Comparison of ENCODE assay signal across 10 mouse cellular contexts in the genomic region with DNA sequence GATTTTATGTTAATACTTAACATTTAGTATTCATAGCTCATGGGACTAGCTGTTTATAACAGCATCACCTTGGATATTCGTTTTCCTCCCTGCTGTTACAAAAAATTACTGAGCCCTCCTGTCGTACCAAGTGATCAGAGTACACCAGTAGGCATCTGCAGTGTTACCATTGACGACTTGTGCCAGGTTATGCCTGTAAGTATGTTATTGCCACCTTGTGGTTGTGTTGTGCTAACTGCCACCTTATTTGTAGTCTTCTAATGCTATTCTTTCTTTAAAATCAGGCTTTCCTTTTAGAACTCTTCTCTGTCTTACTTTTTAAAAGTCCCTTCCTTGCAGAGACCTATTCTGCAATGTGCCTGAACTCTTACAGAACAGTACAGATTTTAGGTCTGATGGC. TPM values are rescaled to one million over a fixed set of nuclear protein-coding genes. Genes with fewer than 3 reads are reported as not detected.
DNase-seq lines count a peak whose midpoint lies in the region; ATAC-seq and TF ChIP-seq lines count a peak whose summit lies in the region.
"Had no signal": no experiment of that assay in that cellular context is flagged by ENCODE, and none has a peak within 500 bp of the region (broad histone marks: within the 10 kb centered on the region; RNA-seq: fewer than 3 reads in every experiment).

No protein-coding gene starts in this region.

- no peak overlapping the region for H3K4me3 ChIP-seq in heart, postnatal 0 days (ENCODE audit: low read depth, low read length)
- no peak overlapping the region for H3K4me3 ChIP-seq in stomach, postnatal 0 days (ENCODE audit: low read depth, low read length)

- TF ChIP-seq EP300 in heart, postnatal 0 days (IDR thresholded peaks at IDR 0.05; ENCODE audit: low read depth) = no peak
- TF ChIP-seq EP300 in stomach, postnatal 0 days (optimal IDR thresholded peaks at IDR 0.05) = no peak

- no peaks in the 10 kb centered on the region for H3K9me3 ChIP-seq in heart, postnatal 0 days (replicated peaks; ENCODE audit: control insufficient read depth, low read length)
- no peaks in the 10 kb centered on the region for H3K9me3 ChIP-seq in stomach, postnatal 0 days (ENCODE audit: control insufficient read depth, low read length)

- no peak overlapping the region for H3K4me2 ChIP-seq in heart, postnatal 0 days (ENCODE audit: low read depth, low read length)
- H3K4me2 ChIP-seq in stomach, postnatal 0 days (replicated peaks; ENCODE audit: low read depth) = no peak overlapping the region

- ATAC-seq in heart, postnatal 0 days (ENCODE audit: insufficient read depth, low read depth) = no peak
- ATAC-seq in stomach, postnatal 0 days (ENCODE audit: low FRiP score, low TSS enrichment) = no peak

- H3K4me1 ChIP-seq in heart, postnatal 0 days (ENCODE audit: control insufficient read depth, insufficient read depth) = no peaks in the 10 kb centered on the region
- H3K4me1 ChIP-seq in stomach, postnatal 0 days (replicated peaks; ENCODE audit: control insufficient read depth, insufficient read depth) = no peaks in the 10 kb centered on the region

- 46% methylated on average over 3 of the region's 3 CpGs for WGBS in heart, postnatal 0 days
- WGBS in stomach, postnatal 0 days = 50% methylated on average over 3 of the region's 3 CpGs

- H3K27ac ChIP-seq in heart, postnatal 0 days (ENCODE audit: low read depth) = no peak overlapping the region
- no peak overlapping the region for H3K27ac ChIP-seq in stomach, postnatal 0 days (replicated peaks)
- H3K27ac ChIP-seq: macrophage had no signal

- DNase-seq in heart, postnatal 0 days (ENCODE audit: low spot score) = no peak
- no peak for DNase-seq in heart, postnatal 4 days
- DNase-seq in lung, postnatal 36 days = peak; percentile 24
- no peak for DNase-seq in lung, postnatal 25 days (ENCODE audit: low spot score)
- peak; percentile 6 for DNase-seq in R1 (ENCODE audit: low read depth, low spot score)
- DNase-seq in stomach, postnatal 0 days (ENCODE audit: low spot score) = no peak
- DNase-seq in embryo, embryonic 11 days = no peak
- DNase-seq: gastrocnemius, postnatal 10 days; kidney, postnatal 10 days had no signal

- no peaks in the 10 kb centered on the region for H3K27me3 ChIP-seq in heart, postnatal 0 days (ENCODE audit: control insufficient read depth, insufficient read depth, low read length)
- no peaks in the 10 kb centered on the region for H3K27me3 ChIP-seq in stomach, postnatal 0 days (ENCODE audit: control insufficient read depth, insufficient read depth, low read length)

- TF ChIP-seq CTCF in heart, postnatal 0 days (IDR thresholded peaks at IDR 0.05; ENCODE audit: low read depth) = peak; percentile 58
- peak; percentile 72 for TF ChIP-seq CTCF in stomach, postnatal 0 days (IDR thresholded peaks at IDR 0.05; ENCODE audit: low read depth)

- H3K36me3 ChIP-seq in heart, postnatal 0 days (replicated peaks; ENCODE audit: control insufficient read depth, insufficient read depth, low read length) = peaks cover 6% of the 10 kb centered on the region
- H3K36me3 ChIP-seq in stomach, postnatal 0 days (ENCODE audit: control insufficient read depth, insufficient read depth, low read length) = no peaks in the 10 kb centered on the region

- no peak overlapping the region for H3K9ac ChIP-seq in heart, postnatal 0 days (replicated peaks; ENCODE audit: low read depth, low read length)
- H3K9ac ChIP-seq in stomach, postnatal 0 days (ENCODE audit: low read length) = no peak overlapping the region

RNA-seq across cellular contexts. Expression of a gene that starts 54.8 kb away (rescaled TPM):
- total RNA-seq in heart, postnatal 0 days (2014; rRNA removed; ENCODE audit: low replicate concordance) = 3.9 and 5.3 TPM in 2 replicates
- polyA plus RNA-seq in heart, postnatal 0 days (2015; fragmentation: Nextera tagmentation; extraction: Ambion mirVana) = 1.7 and 1.9 TPM in 2 replicates
- total RNA-seq in heart, postnatal 4 days (2021) = 1 to 10 TPM; 7.2 to 9.3 TPM
- polyA plus RNA-seq in stomach, postnatal 0 days (2015; fragmentation: Nextera tagmentation; extraction: Ambion mirVana) = 1.4 TPM in 2 replicates

Comparison
In these comparisons a context has a peak if more than half of its experiments do, and no peak if none do; other contexts are left out.
1. DNase-seq: peak in lung, postnatal 36 days (single experiment) and R1 (single experiment); none in heart, postnatal 0 days (single experiment), heart, postnatal 4 days (single experiment), lung, postnatal 25 days (single experiment), stomach, postnatal 0 days (single experiment) and embryo, embryonic 11 days (single experiment).